Mouse (Mus musculus) cerebellum, adult 2 months (tissue): Measurements from ENCODE around the gene Cnbd2.

ENCODE experiments used
- CTCF ChIP-seq: fragments of 200-500 bp; IDR thresholded peaks from 2 replicates; pipeline ENCODE4 v1.5.1; 2011; ENCODE audit warnings: low read depth, mild to moderate bottlenecking, control low read depth, low read length, moderate library complexity, borderline replicate concordance; ENCODE audit not compliant: insufficient read depth
- POLR2A ChIP-seq: fragments of 200-500 bp; IDR thresholded peaks from 2 replicates; pipeline ENCODE4 v1.6.1; 2011; ENCODE audit warnings: low read length, control low read depth, borderline replicate concordance; ENCODE audit not compliant: insufficient read depth

DNA sequence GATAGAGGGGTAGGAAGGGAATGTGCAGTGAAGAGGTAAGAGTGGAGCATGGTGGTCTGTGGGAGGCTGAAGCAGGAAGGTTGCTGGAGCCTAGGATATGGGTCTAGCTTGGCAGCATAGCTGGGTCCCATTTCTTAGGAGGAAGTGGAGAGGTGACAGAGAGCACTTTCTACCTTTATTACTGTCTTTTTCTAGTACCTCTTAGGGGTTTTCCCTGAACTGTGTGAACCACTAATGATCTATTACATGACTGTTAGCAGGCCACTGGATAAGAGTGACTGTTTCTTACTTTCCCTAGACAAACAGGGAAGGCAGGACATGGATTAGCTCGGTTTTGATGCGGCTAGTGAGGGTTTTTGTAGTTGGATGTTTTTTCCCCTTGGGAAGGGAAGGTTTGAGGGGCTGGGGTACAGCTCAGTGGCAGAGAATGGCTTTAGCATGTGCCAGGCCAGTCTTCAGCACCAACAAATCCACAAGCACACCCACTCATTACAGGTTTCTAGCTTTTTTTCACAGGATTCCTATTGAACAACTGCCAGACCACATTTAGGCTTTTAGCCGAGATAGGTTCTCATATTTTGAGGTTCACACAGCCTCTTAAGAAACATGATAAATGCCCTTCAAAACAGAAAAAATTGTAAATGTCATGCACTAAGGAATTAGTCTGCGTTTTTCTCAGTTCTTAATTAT is 48.8 kb upstream of the Cnbd2 start:
- TF ChIP-seq POLR2A (no peak), CTCF (no peak)
